Comparison of ENCODE assay signal across 13 mouse cellular contexts in genomic region chr16:44430021-44430420, GRCm38 (mm10). TPM values are rescaled to one million over a fixed set of nuclear protein-coding genes. Genes with fewer than 3 reads are reported as not detected.
A peak's percentile ranks its signal among the peaks of the same experiment; 100 is the strongest.
DNase-seq lines count a peak whose midpoint lies in the region; ATAC-seq and TF ChIP-seq lines count a peak whose summit lies in the region.
"Had no signal": no experiment of that assay in that cellular context is flagged by ENCODE, and none has a peak within 500 bp of the region (broad histone marks: within the 10 kb centered on the region; RNA-seq: fewer than 3 reads in every experiment).

No protein-coding gene starts in this region.

- H3K4me2 ChIP-seq in forebrain, postnatal 0 days (ENCODE audit: low read depth): no peak overlapping the region
- H3K4me2 ChIP-seq in midbrain, embryonic 14.5 days (ENCODE audit: low read length): peak overlapping the region; percentile 29
- H3K4me2 ChIP-seq in kidney, embryonic 15.5 days: no peak overlapping the region
- H3K4me2 ChIP-seq: heart, embryonic 15.5 days had no signal

- DNase-seq in R1 (ENCODE audit: low read depth, low spot score): peak; percentile 87
- peak; percentile 4 for DNase-seq in forebrain, postnatal 0 days
- DNase-seq in midbrain, embryonic 14.5 days: peak; percentile 69
- DNase-seq in lung, postnatal 14 days: no peak
- no peak for DNase-seq in left cerebral cortex, adult 11 months (ENCODE audit: low spot score)
- DNase-seq: cerebellum, postnatal 14 days; gastrocnemius, postnatal 25 days; kidney, postnatal 14 days; layer of hippocampus, postnatal 36 days had no signal

- no peak for TF ChIP-seq CTCF in ES-Bruce4 (IDR thresholded peaks at IDR 0.05; ENCODE audit: low read depth, low read length)
- no peak for TF ChIP-seq CTCF in forebrain, postnatal 0 days (IDR thresholded peaks at IDR 0.05; ENCODE audit: low read depth)

- no peak for TF ChIP-seq EP300 in ES-Bruce4 (IDR thresholded peaks at IDR 0.05; ENCODE audit: insufficient read depth, low read depth, low read length)

- no peaks in the 10 kb centered on the region for H3K27me3 ChIP-seq in ES-Bruce4 (ENCODE audit: control insufficient read depth, insufficient read depth, low read length, poor library complexity, severe bottlenecking)
- no peaks in the 10 kb centered on the region for H3K27me3 ChIP-seq in forebrain, postnatal 0 days (ENCODE audit: insufficient read depth, low read length)
- H3K27me3 ChIP-seq in midbrain, embryonic 14.5 days (ENCODE audit: control insufficient read depth, insufficient read depth, low read length): no peaks in the 10 kb centered on the region
- no peaks in the 10 kb centered on the region for H3K27me3 ChIP-seq in kidney, embryonic 15.5 days
- H3K27me3 ChIP-seq: heart, embryonic 15.5 days had no signal

- no peak for TF ChIP-seq POLR2A in ES-Bruce4 (IDR thresholded peaks at IDR 0.05; ENCODE audit: insufficient read depth, low read length)

- 0 out of 2 replicates have a peak overlapping the region, but pooled peaks have one; percentile 19 for H3K27ac ChIP-seq in ES-Bruce4 (ENCODE audit: insufficient read depth, low read length)
- H3K27ac ChIP-seq in forebrain, postnatal 0 days (ENCODE audit: low read depth, low read length): no peak overlapping the region
- no peak overlapping the region for H3K27ac ChIP-seq in midbrain, embryonic 14.5 days (replicated peaks; ENCODE audit: low read depth, low read length)
- no peak overlapping the region for H3K27ac ChIP-seq in kidney, embryonic 15.5 days
- H3K27ac ChIP-seq: heart, embryonic 15.5 days; liver, embryonic 14.5 days had no signal

- WGBS in forebrain, postnatal 0 days: 32% methylated on average over 7 of the region's 7 CpGs
- 48% methylated on average over 7 of the region's 7 CpGs for WGBS in midbrain, embryonic 14.5 days
- WGBS in kidney, embryonic 15.5 days: 76% methylated on average over 7 of the region's 7 CpGs

- H3K36me3 ChIP-seq in ES-Bruce4 (ENCODE audit: control insufficient read depth, insufficient read depth, low read length, poor library complexity, severe bottlenecking): no peaks in the 10 kb centered on the region
- H3K36me3 ChIP-seq in forebrain, postnatal 0 days (ENCODE audit: insufficient read depth): no peaks in the 10 kb centered on the region
- H3K36me3 ChIP-seq in midbrain, embryonic 14.5 days (ENCODE audit: control insufficient read depth, insufficient read depth, low read length): no peaks in the 10 kb centered on the region
- no peaks in the 10 kb centered on the region for H3K36me3 ChIP-seq in kidney, embryonic 15.5 days
- H3K36me3 ChIP-seq: heart, embryonic 15.5 days had no signal

- peak overlapping the region; percentile 58; the same call in 1 of the 2 replicates for H3K9ac ChIP-seq in ES-Bruce4 (ENCODE audit: low read depth, poor library complexity, severe bottlenecking)
- no peak overlapping the region for H3K9ac ChIP-seq in forebrain, postnatal 0 days
- H3K9ac ChIP-seq in midbrain, embryonic 14.5 days (replicated peaks; ENCODE audit: low read length): no peak overlapping the region
- H3K9ac ChIP-seq in kidney, embryonic 15.5 days: no peak overlapping the region
- H3K9ac ChIP-seq: heart, embryonic 15.5 days; liver, embryonic 14.5 days had no signal

- no peaks in the 10 kb centered on the region for H3K4me1 ChIP-seq in ES-Bruce4 (ENCODE audit: control insufficient read depth, insufficient read depth, low read length)
- no peaks in the 10 kb centered on the region for H3K4me1 ChIP-seq in forebrain, postnatal 0 days (ENCODE audit: insufficient read depth)
- H3K4me1 ChIP-seq in midbrain, embryonic 14.5 days (ENCODE audit: control insufficient read depth, insufficient read depth, low read length): no peaks in the 10 kb centered on the region
- H3K4me1 ChIP-seq in kidney, embryonic 15.5 days: no peaks in the 10 kb centered on the region
- H3K4me1 ChIP-seq: heart, embryonic 15.5 days had no signal

- peak; percentile 63; the same call in 1 of the 2 replicates for ATAC-seq in forebrain, postnatal 0 days
- ATAC-seq in midbrain, embryonic 14.5 days (ENCODE audit: low FRiP score, low TSS enrichment): peak; percentile 62
- no peak for ATAC-seq in kidney, embryonic 15.5 days (replicated peaks; ENCODE audit: low FRiP score)

- H3K4me3 ChIP-seq in ES-Bruce4 (ENCODE audit: low read depth, low read length): no peak overlapping the region
- no peak overlapping the region for H3K4me3 ChIP-seq in forebrain, postnatal 0 days (ENCODE audit: low read depth, low read length)
- 0 out of 2 replicates have a peak overlapping the region, but pooled peaks have one; percentile 10 for H3K4me3 ChIP-seq in midbrain, embryonic 14.5 days (replicated peaks; ENCODE audit: low read depth, low read length)
- no peak overlapping the region for H3K4me3 ChIP-seq in kidney, embryonic 15.5 days (replicated peaks)
- H3K4me3 ChIP-seq: heart, embryonic 15.5 days had no signal

- H3K9me3 ChIP-seq in ES-Bruce4 (replicated peaks; ENCODE audit: control insufficient read depth, insufficient read depth, low read length, poor library complexity, severe bottlenecking): no peaks in the 10 kb centered on the region
- H3K9me3 ChIP-seq in forebrain, postnatal 0 days (ENCODE audit: low read length): no peaks in the 10 kb centered on the region
- no peaks in the 10 kb centered on the region; the same call in 1 of the 2 replicates for H3K9me3 ChIP-seq in midbrain, embryonic 14.5 days (ENCODE audit: control insufficient read depth, low read length)
- no peaks in the 10 kb centered on the region for H3K9me3 ChIP-seq in kidney, embryonic 15.5 days (replicated peaks)
- H3K9me3 ChIP-seq: heart, embryonic 15.5 days had no signal

RNA-seq across cellular contexts. Expression of gene Cfap44, which starts 35.4 kb away (rescaled TPM):
- 2.7 and 4.0 TPM in 2 replicates for polyA plus RNA-seq in ES-Bruce4 (2011; ENCODE audit: insufficient read depth, insufficient read length, low read depth, missing spikeins)
- 5.6 and 9.6 TPM in 2 replicates for total RNA-seq in forebrain, postnatal 0 days (2014; rRNA removed)
- polyA plus RNA-seq in forebrain, postnatal 0 days (2015; fragmentation: Nextera tagmentation; extraction: Ambion mirVana): 1.2 and 2.5 TPM in 2 replicates
- 4.3 and 6.1 TPM in 2 replicates for polyA plus RNA-seq in midbrain, embryonic 14.5 days (2014; fragmentation: Nextera tagmentation; extraction: Ambion mirVana)
- polyA plus RNA-seq in kidney, embryonic 15.5 days (2015; fragmentation: Nextera tagmentation; extraction: Ambion mirVana): 0.32 and 0.40 TPM in 2 replicates
- total RNA-seq: gastrocnemius, postnatal 25 days had no signal

Comparison
In these comparisons a context has a peak if more than half of its experiments do, and no peak if none do; other contexts are left out.
1. DNase-seq: peak in R1 (single experiment), forebrain, postnatal 0 days (single experiment) and midbrain, embryonic 14.5 days (single experiment); none in lung, postnatal 14 days (single experiment) and left cerebral cortex, adult 11 months (single experiment).